Mouse (Mus musculus): ENCODE measurements at regions not wholly inside any gene's neighbourhood (a gene's known extent, or its start where the extent isn't known, plus 50 kb on each side); places are given as distances from the start of the nearest gene placed in this dataset.
A peak's percentile ranks its signal among the peaks of the same experiment; 100 is the strongest.

GRCm38 (mm10) chrX:21828975-21829374 lies 84.1 kb upstream of the Gm28269 start:
- ATAC-seq (ENCODE audit: low TSS enrichment), result peak; percentile 62; the same call in 1 of the 2 replicates

GRCm38 (mm10) chrX:21809212-21809611 lies 64.3 kb upstream of the Gm28269 start:
- no peak for ATAC-seq (ENCODE audit: low TSS enrichment)

- ATAC-seq (ENCODE audit: low TSS enrichment), result no peak
These were observed 56.9 kb upstream of the Gm28269 start for GRCm38 (mm10) chrX:21801834-21802233.

Measured in frontal cortex, adult (tissue).